Mouse (Mus musculus): ENCODE measurements around the gene Ptpn14.

The Ptpn14 gene

GRCm38 (mm10) chr1:189808453-189808852 lies 80.4 kb downstream of the Ptpn14 start:
- no peak for DNase-seq (ENCODE audit: low spot score in 2 of 2)

GRCm38 (mm10) chr1:189811778-189812177 lies 83.7 kb downstream of the Ptpn14 start:
- DNase-seq (ENCODE audit: low spot score in 2 of 2), result no peak

- no peak for DNase-seq (ENCODE audit: low spot score in 2 of 2)
These were observed 86.3 kb downstream of the Ptpn14 start for GRCm38 (mm10) chr1:189814385-189814784.

- no peak for DNase-seq (ENCODE audit: low spot score in 2 of 2)
These were observed 89.0 kb downstream of the Ptpn14 start for GRCm38 (mm10) chr1:189817089-189817488.

GRCm38 (mm10) chr1:189817810-189818209 lies 89.7 kb downstream of the Ptpn14 start:
- DNase-seq (ENCODE audit: low spot score in 2 of 2), result no peak

GRCm38 (mm10) chr1:189820111-189820510 lies 92.0 kb downstream of the Ptpn14 start:
- DNase-seq (ENCODE audit: low spot score in 2 of 2), result no peak

GRCm38 (mm10) chr1:189824436-189824835 lies 96.4 kb downstream of the Ptpn14 start:
- no peak for DNase-seq (ENCODE audit: low spot score in 2 of 2)

- DNase-seq (ENCODE audit: low spot score in 2 of 2), result no peak
These were observed 102.3 kb downstream of the Ptpn14 start for GRCm38 (mm10) chr1:189830391-189830790.

GRCm38 (mm10) chr1:189830797-189831232 lies 102.7 kb downstream of the Ptpn14 start:
- DNase-seq (ENCODE audit: low spot score in 2 of 2), result no peak

- no peak for DNase-seq (ENCODE audit: low spot score in 2 of 2)
These were observed 105.3 kb downstream of the Ptpn14 start for GRCm38 (mm10) chr1:189833351-189833750.

- no peak for DNase-seq (ENCODE audit: low spot score in 2 of 2)
These were observed 106.1 kb downstream of the Ptpn14 start for GRCm38 (mm10) chr1:189834166-189834565.

- DNase-seq (ENCODE audit: low spot score in 2 of 2), result no peak
These were observed 118.3 kb downstream of the Ptpn14 start for GRCm38 (mm10) chr1:189846319-189846718.

GRCm38 (mm10) chr1:189849550-189849949 lies 121.5 kb downstream of the Ptpn14 start:
- DNase-seq (ENCODE audit: low spot score in 2 of 2), result no peak

- DNase-seq (ENCODE audit: low spot score in 2 of 2), result no peak
These were observed 124.0 kb downstream of the Ptpn14 start for GRCm38 (mm10) chr1:189852051-189852450.

- no peak for DNase-seq (ENCODE audit: low spot score in 2 of 2)
These were observed 124.4 kb downstream of the Ptpn14 start for GRCm38 (mm10) chr1:189852456-189852855.

- no peak for DNase-seq (ENCODE audit: low spot score in 2 of 2)
These were observed 126.6 kb downstream of the Ptpn14 start for GRCm38 (mm10) chr1:189854646-189855045.

- no peak for DNase-seq (ENCODE audit: low spot score in 2 of 2)
These were observed 127.7 kb downstream of the Ptpn14 start for GRCm38 (mm10) chr1:189855739-189856138.

GRCm38 (mm10) chr1:189858377-189858776 lies 130.3 kb downstream of the Ptpn14 start:
- DNase-seq (ENCODE audit: low spot score in 2 of 2), result no peak

- no peak for DNase-seq (ENCODE audit: low spot score in 2 of 2)
These were observed 132.3 kb downstream of the Ptpn14 start for GRCm38 (mm10) chr1:189860112-189860941.

GRCm38 (mm10) chr1:189860942-189861315 lies 132.9 kb downstream of the Ptpn14 start:
- DNase-seq (ENCODE audit: low spot score in 2 of 2), result no peak

- DNase-seq (ENCODE audit: low spot score in 2 of 2), result no peak
These were observed 135.7 kb downstream of the Ptpn14 start for GRCm38 (mm10) chr1:189863727-189864126.

- DNase-seq (ENCODE audit: low spot score in 2 of 2), result no peak
These were observed 136.2 kb downstream of the Ptpn14 start for GRCm38 (mm10) chr1:189864301-189864700.

GRCm38 (mm10) chr1:189864846-189865560 lies 136.9 kb downstream of the Ptpn14 start:
- DNase-seq (ENCODE audit: low spot score in 2 of 2), result peak in 1 of 2 experiments; percentile 42

Data from cerebellum, postnatal 4 days (tissue).